Mouse (Mus musculus) olfactory bulb, adult 2 months (tissue): ENCODE measurements around the gene Cacna1e. TPM values are rescaled to one million over a fixed set of nuclear protein-coding genes. Genes with fewer than 3 reads are reported as not detected.

Source experiments
- H3K27ac ChIP-seq: fragments of 200-500 bp; 2 replicates; pipeline ENCODE4 v1.5.1; 2012; ENCODE audit warnings: low read depth, low read length; ENCODE audit not compliant: insufficient read depth
- H3K4me1 ChIP-seq: fragments of 200-500 bp; 2 replicates; pipeline ENCODE4 v1.6.1; 2012; ENCODE audit warnings: low read length; ENCODE audit not compliant: control insufficient read depth, insufficient read depth
- H3K4me3 ChIP-seq: fragments of 200-500 bp; 2 replicates; pipeline ENCODE4 v1.5.1; 2012; ENCODE audit warnings: mild to moderate bottlenecking, low read depth, low read length, moderate library complexity; ENCODE audit not compliant: insufficient read depth
- CTCF ChIP-seq: fragments of 200-500 bp; IDR thresholded peaks from 2 replicates; pipeline ENCODE4 v1.5.1; 2012; ENCODE audit warnings: low read depth, mild to moderate bottlenecking, low read length, moderate library complexity; ENCODE audit not compliant: insufficient read depth
- POLR2A ChIP-seq: fragments of 200-500 bp; IDR thresholded peaks from 2 replicates; pipeline ENCODE4 v1.6.1; 2012; ENCODE audit warnings: mild to moderate bottlenecking, low read depth, low read length, moderate library complexity; ENCODE audit not compliant: insufficient read depth
- WGBS: fragments of 180-500 bp; shearing (Covaris S2); methylation state at CpG from one replicate; pipeline ENCODE4 v1.1.7; 2018; 5-methylcytosine and 5-hydroxymethylcytosine counted together
- polyA plus RNA-seq: library from polyadenylated mRNA; stranded (reverse); fragments of >200 nt; gene quantifications from 2 replicates; pipeline ENCODE4 v1.2.4, GENCODE M21; 2012; ENCODE audit warnings: low replicate concordance; ENCODE audit not compliant: missing spikeins, insufficient read depth, insufficient read length

Gene Cacna1e
- polyA plus RNA-seq, 1 experiment, result not detected

GRCm38 (mm10) chr1:154702623-154703022, 181.7 kb downstream of the Cacna1e start:
- 49% methylated on average over 2 of the region's 2 CpGs for WGBS
- no peak for TF ChIP-seq POLR2A
- peaks cover 33% of the 10 kb centered on the region for H3K4me1 ChIP-seq
- no peak overlapping the region for H3K4me3 ChIP-seq
- peak overlapping the region; percentile 47; the same call in 1 of the 2 replicates for H3K27ac ChIP-seq

GRCm38 (mm10) chr1:154688876-154689665, 195.2 kb downstream of the Cacna1e start:
- H3K4me3 ChIP-seq, result no peak overlapping the region
- peaks cover 10% of the 10 kb centered on the region for H3K4me1 ChIP-seq
- peak overlapping the region; percentile 89 for H3K27ac ChIP-seq
- WGBS, result 22% methylated on average over 14 of the region's 14 CpGs
- TF ChIP-seq POLR2A (no peak), CTCF (no peak)

- no peak overlapping the region for H3K4me3 ChIP-seq
- peak overlapping the region; percentile 4; the same call in 1 of the 2 replicates for H3K27ac ChIP-seq
- WGBS, result 82% methylated on average over 6 of the region's 6 CpGs
- peaks cover 10% of the 10 kb centered on the region for H3K4me1 ChIP-seq
- TF ChIP-seq CTCF (no peak), POLR2A (no peak)
These were observed 197.4 kb downstream of the Cacna1e start for GRCm38 (mm10) chr1:154686861-154687260.

- 78% methylated on average over 1 of the region's 1 CpGs for WGBS
- peaks cover 4% of the 10 kb centered on the region for H3K4me1 ChIP-seq
- no peak for TF ChIP-seq POLR2A
- no peak for TF ChIP-seq CTCF
- H3K27ac ChIP-seq, result no peak overlapping the region
- H3K4me3 ChIP-seq, result no peak overlapping the region
These were observed 200.7 kb downstream of the Cacna1e start for GRCm38 (mm10) chr1:154683477-154684106.

- TF ChIP-seq POLR2A (no peak), CTCF (no peak)
- Histone ChIP-seq H3K27ac (no peak overlapping the region), H3K4me1 (no peaks in the 10 kb centered on the region), H3K4me3 (no peak overlapping the region)
- WGBS, result 52% methylated on average over 1 of the region's 1 CpGs
These were observed 205.3 kb downstream of the Cacna1e start for GRCm38 (mm10) chr1:154678989-154679388.

GRCm38 (mm10) chr1:154678151-154678550, 206.2 kb downstream of the Cacna1e start:
- Histone ChIP-seq H3K27ac (no peak overlapping the region), H3K4me3 (no peak overlapping the region)
- WGBS, result 50% methylated on average over 3 of the region's 3 CpGs

GRCm38 (mm10) chr1:154677677-154678076, 206.6 kb downstream of the Cacna1e start:
- H3K4me3 ChIP-seq, result no peak overlapping the region
- H3K27ac ChIP-seq, result no peak overlapping the region
- WGBS, result 84% methylated on average over 2 of the region's 2 CpGs
- no peaks in the 10 kb centered on the region for H3K4me1 ChIP-seq
- TF ChIP-seq POLR2A (no peak), CTCF (no peak)

More at GRCm38 (mm10) chr1:154678151-154678550, 206.2 kb downstream of the Cacna1e start:
- TF ChIP-seq POLR2A, result no peak
- TF ChIP-seq CTCF, result no peak
- H3K4me1 ChIP-seq, result no peaks in the 10 kb centered on the region

GRCm38 (mm10) chr1:154663721-154664120, 220.6 kb downstream of the Cacna1e start:
- H3K4me1 ChIP-seq, result peaks cover 5% of the 10 kb centered on the region
- no peak overlapping the region for H3K27ac ChIP-seq
- TF ChIP-seq POLR2A (no peak), CTCF (no peak)
- H3K4me3 ChIP-seq, result no peak overlapping the region

- Histone ChIP-seq H3K27ac (peak overlapping the region; percentile 87), H3K4me1 (peaks cover 11% of the 10 kb centered on the region), H3K4me3 (no peak overlapping the region)
- TF ChIP-seq CTCF (no peak), POLR2A (no peak)
- WGBS, result 30% methylated on average over 5 of the region's 5 CpGs
These were observed 222.3 kb downstream of the Cacna1e start for GRCm38 (mm10) chr1:154661977-154662376.
